Comparison of ENCODE assay signal across 19 mouse cellular contexts in the genomic region with DNA sequence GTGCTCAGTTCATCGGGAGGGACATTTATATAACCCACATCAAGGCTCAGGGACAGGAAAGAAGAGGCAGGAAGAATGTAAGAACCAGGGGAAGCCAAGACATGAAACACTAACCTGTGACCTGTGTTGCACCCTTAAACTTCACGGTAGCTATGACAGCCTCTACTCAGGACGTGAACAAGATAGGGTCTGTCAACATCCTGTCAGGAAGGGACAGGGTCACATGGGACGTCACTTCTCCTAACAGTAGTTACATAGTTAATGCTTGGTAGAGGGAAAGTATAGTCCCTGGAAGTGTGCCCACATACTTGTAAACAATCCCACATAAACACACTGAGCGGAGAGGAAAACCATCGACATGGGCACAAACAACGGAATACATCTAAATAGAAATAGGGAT. TPM values are rescaled to one million over a fixed set of nuclear protein-coding genes. Genes with fewer than 3 reads are reported as not detected.
DNase-seq lines count a peak whose midpoint lies in the region; ATAC-seq and TF ChIP-seq lines count a peak whose summit lies in the region.
"Had no signal": no experiment of that assay in that cellular context is flagged by ENCODE, and none has a peak within 500 bp of the region (broad histone marks: within the 10 kb centered on the region; RNA-seq: fewer than 3 reads in every experiment).

No protein-coding gene starts in this region.

- H3K4me2 ChIP-seq in lung, embryonic 14.5 days = no peak overlapping the region
- H3K4me2 ChIP-seq: hindbrain, embryonic 13.5 days; midbrain, embryonic 15.5 days had no signal

- no peaks in the 10 kb centered on the region for H3K9me3 ChIP-seq in lung, embryonic 14.5 days (ENCODE audit: low read depth, low read length)
- H3K9me3 ChIP-seq: hindbrain, embryonic 13.5 days; midbrain, embryonic 15.5 days had no signal

- peaks cover 7% of the 10 kb centered on the region; the same call in 1 of the 2 replicates for H3K4me1 ChIP-seq in thymus, adult 2 months (replicated peaks; ENCODE audit: control insufficient read depth, insufficient read depth, low read length)
- no peaks in the 10 kb centered on the region for H3K4me1 ChIP-seq in lung, embryonic 14.5 days (ENCODE audit: insufficient read depth)

- H3K27ac ChIP-seq in gastrocnemius, adult 2 months = peak overlapping the region; percentile 71
- no peak overlapping the region; the same call in 1 of the 2 replicates for H3K27ac ChIP-seq in thymus, adult 2 months (ENCODE audit: control insufficient read depth, insufficient read depth, low read length)
- no peak overlapping the region for H3K27ac ChIP-seq in lung, embryonic 14.5 days (ENCODE audit: low read depth)
- peak overlapping the region; percentile 14 for H3K27ac ChIP-seq in macrophage
- H3K27ac ChIP-seq: hindbrain, embryonic 13.5 days; midbrain, embryonic 15.5 days; stomach, postnatal 0 days had no signal

- H3K36me3 ChIP-seq in thymus, adult 2 months (ENCODE audit: control insufficient read depth, insufficient read depth, low read length) = peaks cover 56% of the 10 kb centered on the region
- peaks cover 69% of the 10 kb centered on the region for H3K36me3 ChIP-seq in lung, embryonic 14.5 days (ENCODE audit: insufficient read depth)
- H3K36me3 ChIP-seq in macrophage (ENCODE audit: inconsistent target) = peaks cover 44% of the 10 kb centered on the region

- DNase-seq in gastrocnemius, adult 2 months = no peak
- DNase-seq in gastrocnemius, postnatal 14 days = no peak
- peak; percentile 16 for DNase-seq in thymus, adult 2 months
- no peak for DNase-seq in thymus, postnatal 4 days
- DNase-seq in lung, embryonic 14.5 days = peak; percentile 61
- no peak for DNase-seq in embryo, embryonic 10 days (ENCODE audit: low spot score)
- no peak for DNase-seq in cerebellum, postnatal 4 days (ENCODE audit: low spot score in 2 of 2)
- DNase-seq: adrenal gland, postnatal 36 days; cerebellum, adult 9-10 months; gastrocnemius, postnatal 10 days; heart, postnatal 10 days; right cerebral cortex, adult 18-20 months; thymus, postnatal 25 days had no signal

- no peak; the same call in 1 of the 2 replicates for ATAC-seq in lung, embryonic 14.5 days (ENCODE audit: insufficient read depth)
- ATAC-seq: intestine, embryonic 16.5 days; midbrain, embryonic 15.5 days; Patski had no signal

- no peak for TF ChIP-seq POLR2A in thymus, adult 2 months (IDR thresholded peaks at IDR 0.05; ENCODE audit: control insufficient read depth, extremely low read depth, insufficient read depth, low read length, poor library complexity)

- H3K9ac ChIP-seq in lung, embryonic 14.5 days = no peak overlapping the region
- H3K9ac ChIP-seq: hindbrain, embryonic 13.5 days; midbrain, embryonic 15.5 days had no signal

- peaks cover 64% of the 10 kb centered on the region for H3K79me2 ChIP-seq in macrophage (ENCODE audit: inconsistent target)

- H3K27me3 ChIP-seq in thymus, adult 2 months (ENCODE audit: control insufficient read depth, insufficient read depth, low read length) = no peaks in the 10 kb centered on the region
- no peaks in the 10 kb centered on the region for H3K27me3 ChIP-seq in lung, embryonic 14.5 days (ENCODE audit: insufficient read depth, low read length)
- H3K27me3 ChIP-seq: hindbrain, embryonic 13.5 days; midbrain, embryonic 15.5 days; Patski had no signal

- WGBS in thymus, adult 2 months = 44% methylated on average over 7 of the region's 7 CpGs
- WGBS in lung, embryonic 14.5 days = 45% methylated on average over 7 of the region's 7 CpGs
- 48% methylated on average over 7 of the region's 7 CpGs for WGBS in macrophage (ENCODE audit: missing documents)

- TF ChIP-seq CTCF in gastrocnemius, adult 2 months (IDR thresholded peaks at IDR 0.05) = no peak
- TF ChIP-seq CTCF in thymus, adult 2 months (IDR thresholded peaks at IDR 0.05; ENCODE audit: borderline replicate concordance, control insufficient read depth, extremely low read depth, insufficient read depth, low read length, poor library complexity) = no peak
- TF ChIP-seq CTCF in lung, embryonic 14.5 days (IDR thresholded peaks at IDR 0.05; ENCODE audit: low read depth) = no peak

- intact Hi-C loops in gastrocnemius, adult 2 months (cut with DNase I) = no loop called here
- intact Hi-C loops in gastrocnemius, postnatal 14 days (cut with DNase I; ENCODE audit: low total_unique reads) = no loop called here

- no peak overlapping the region for H3K4me3 ChIP-seq in gastrocnemius, adult 2 months
- H3K4me3 ChIP-seq in thymus, adult 2 months (ENCODE audit: control insufficient read depth, insufficient read depth, low read length) = no peak overlapping the region
- no peak overlapping the region for H3K4me3 ChIP-seq in lung, embryonic 14.5 days (ENCODE audit: low read depth, low read length)
- no peak overlapping the region for H3K4me3 ChIP-seq in macrophage (ENCODE audit: inconsistent target)
- H3K4me3 ChIP-seq: hindbrain, embryonic 13.5 days; midbrain, embryonic 15.5 days had no signal

RNA-seq across cellular contexts. Expression of a gene that starts 8.9 kb away (rescaled TPM):
- total RNA-seq in gastrocnemius, adult 2 months (2021) = 1 to 10 TPM; 8.7 to 9.0 TPM
- total RNA-seq in gastrocnemius, postnatal 14 days (2021) = 1 to 10 TPM; 8.4 to 8.5 TPM
- 7.5 and 8.1 TPM in 2 replicates for polyA plus RNA-seq in thymus, adult 2 months (2012; rRNA removed)
- 35.9 and 37.2 TPM in 2 replicates for polyA plus RNA-seq in lung, embryonic 14.5 days (2014; fragmentation: Nextera tagmentation; extraction: Ambion mirVana)
- 100 to 1,000 TPM in 25 of 26 experiments, 10 to 100 TPM in 1; 89.8 to 317 (median 227) TPM for total RNA-seq in macrophage (2018; cell fraction: chromatin; rRNA removed)
- total RNA-seq in macrophage (2018; cell fraction: cytosol; rRNA removed) = 10 to 100 TPM; 11.7 to 39.1 (median 31.2) TPM
- 100 to 1,000 TPM in 7 of 26 experiments, 10 to 100 TPM in 19; 46.9 to 144 (median 92.7) TPM for total RNA-seq in macrophage (2018; cell fraction: nucleus; rRNA removed)
- polyA plus RNA-seq in macrophage (2018) = 17.8 to 50.5 TPM (median 26.8 TPM) in 3 replicates

RNA-seq across cellular contexts. Expression of a gene that starts 32.5 kb away (rescaled TPM):
- total RNA-seq in gastrocnemius, adult 2 months (2021) = 100 to 1,000 TPM; 286 to 306 TPM
- total RNA-seq in gastrocnemius, postnatal 14 days (2021) = 100 to 1,000 TPM; 381 to 435 TPM
- polyA plus RNA-seq in thymus, adult 2 months (2012; rRNA removed) = 28.2 and 35.6 TPM in 2 replicates
- 621 and 650 TPM in 2 replicates for polyA plus RNA-seq in lung, embryonic 14.5 days (2014; fragmentation: Nextera tagmentation; extraction: Ambion mirVana)
- total RNA-seq in macrophage (2018; cell fraction: chromatin; rRNA removed) = 100 to 1,000 TPM; 126 to 282 (median 203) TPM
- total RNA-seq in macrophage (2018; cell fraction: cytosol; rRNA removed) = 100 to 1,000 TPM; 131 to 253 (median 177) TPM
- 100 to 1,000 TPM; 100 to 256 (median 165) TPM for total RNA-seq in macrophage (2018; cell fraction: nucleus; rRNA removed)
- 163 to 269 TPM (median 248 TPM) in 3 replicates for polyA plus RNA-seq in macrophage (2018)

Comparison
In these comparisons a context has a peak if more than half of its experiments do, and no peak if none do; other contexts are left out.
1. DNase-seq: peak in thymus, adult 2 months (single experiment) and lung, embryonic 14.5 days (single experiment); none in gastrocnemius, adult 2 months (single experiment), gastrocnemius, postnatal 14 days (single experiment), thymus, postnatal 4 days (single experiment), embryo, embryonic 10 days (single experiment) and cerebellum, postnatal 4 days (0 of 2).
2. H3K27ac ChIP-seq: peak in gastrocnemius, adult 2 months (single experiment) and macrophage (single experiment); none in thymus, adult 2 months (single experiment) and lung, embryonic 14.5 days (single experiment).